Mouse (Mus musculus): ENCODE measurements at regions not wholly inside any gene's neighbourhood (a gene's known extent, or its start where the extent isn't known, plus 50 kb on each side); places are given as distances from the start of the nearest gene placed in this dataset.

DNA sequence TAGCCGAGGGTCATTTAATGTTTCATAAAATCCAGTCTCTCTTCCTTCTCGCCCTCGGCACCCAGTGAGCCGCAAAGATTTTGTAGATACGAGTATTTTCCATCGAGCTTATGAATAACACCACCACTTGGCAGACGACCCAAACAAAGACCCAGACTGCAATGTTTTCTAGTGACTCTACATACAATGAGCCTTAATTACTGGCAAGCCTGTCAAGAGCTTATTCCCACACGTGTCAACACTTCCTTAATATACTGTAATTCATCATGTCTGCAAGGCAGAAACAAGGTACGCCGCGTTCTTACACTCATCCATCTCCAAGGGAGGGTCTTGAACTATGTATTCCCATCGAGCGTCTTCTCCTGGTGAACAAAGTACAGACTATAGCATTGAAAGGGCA, 306.2 kb upstream of the Rnaseh2b start:
- H3K36me3 ChIP-seq (ENCODE audit: control insufficient read depth in 1 of 2, insufficient read depth in 2 of 2, low read length in 2 of 2): no peaks in the 10 kb centered on the region
- no peak overlapping the region for H3K27ac ChIP-seq (ENCODE audit: control insufficient read depth, low read depth, low read length)
- H3K4me3 ChIP-seq (ENCODE audit: control insufficient read depth in 1 of 2, insufficient read depth in 1 of 2, low read depth in 2 of 2, low read length in 2 of 2): no peak overlapping the region
- no peak for DNase-seq (ENCODE audit: low read depth, low spot score)
- no peaks in the 10 kb centered on the region; a peak in 1 of 4 replicates for H3K27me3 ChIP-seq (ENCODE audit: control insufficient read depth in 1 of 2, insufficient read depth in 2 of 2, low read length in 2 of 2)
- no peak overlapping the region for H3K9ac ChIP-seq (ENCODE audit: control insufficient read depth, low read depth, low read length, poor library complexity, severe bottlenecking)
- no peaks in the 10 kb centered on the region for H3K9me3 ChIP-seq (replicated peaks; ENCODE audit: insufficient read depth, low read length)
- H3K79me2 ChIP-seq (ENCODE audit: control insufficient read depth, insufficient read depth, low read length, poor library complexity): no peaks in the 10 kb centered on the region
- TF ChIP-seq GABPA (IDR thresholded peaks at IDR 0.05; ENCODE audit: low read depth, low read length): no peak
- TF ChIP-seq ELF1 (IDR thresholded peaks at IDR 0.05; ENCODE audit: low read depth, low read length): no peak
- no peak for TF ChIP-seq CHD2 (IDR thresholded peaks at IDR 0.05; ENCODE audit: low read length)
- no peak for TF ChIP-seq KAT2A (conservative IDR thresholded peaks at IDR 0.05; ENCODE audit: low read depth, low read length)
- no peaks in the 10 kb centered on the region for H3K4me1 ChIP-seq (ENCODE audit: control insufficient read depth in 1 of 2, insufficient read depth in 2 of 2, low read length in 2 of 2)

DNA sequence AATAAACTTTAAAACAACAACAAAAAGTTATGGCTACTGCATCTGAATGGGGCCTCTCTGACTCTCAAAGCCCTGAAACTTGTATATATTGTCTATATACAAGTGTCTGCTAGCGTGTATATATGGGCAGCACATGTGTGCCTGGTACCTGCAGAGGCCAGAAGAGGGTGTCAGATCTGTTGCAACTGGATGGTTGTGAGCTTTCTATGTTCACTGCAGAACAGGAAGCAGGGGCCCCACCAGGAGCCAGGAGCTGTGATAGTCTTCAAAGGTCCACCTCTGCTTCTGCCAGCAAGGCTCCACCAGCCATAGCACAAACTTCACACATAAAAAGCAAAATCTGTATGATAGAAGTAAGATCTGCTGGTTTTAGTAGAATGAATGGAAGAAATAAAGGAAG, 297.1 kb upstream of the Rnaseh2b start:
- no peak for DNase-seq (ENCODE audit: low read depth, low spot score)
- H3K4me3 ChIP-seq (ENCODE audit: control insufficient read depth in 1 of 2, insufficient read depth in 1 of 2, low read depth in 2 of 2, low read length in 2 of 2): no peak overlapping the region
- H3K4me1 ChIP-seq (ENCODE audit: control insufficient read depth in 1 of 2, insufficient read depth in 2 of 2, low read length in 2 of 2): no peaks in the 10 kb centered on the region
- no peak overlapping the region for H3K9ac ChIP-seq (ENCODE audit: control insufficient read depth, low read depth, low read length, poor library complexity, severe bottlenecking)
- H3K36me3 ChIP-seq (ENCODE audit: control insufficient read depth in 1 of 2, insufficient read depth in 2 of 2, low read length in 2 of 2): no peaks in the 10 kb centered on the region
- TF ChIP-seq USF1 (IDR thresholded peaks at IDR 0.05; ENCODE audit: low read depth, low read length): no peak
- no peak for TF ChIP-seq CHD2 (IDR thresholded peaks at IDR 0.05; ENCODE audit: low read length)
- no peak for TF ChIP-seq TAL1 (IDR thresholded peaks at IDR 0.05; ENCODE audit: low read length)
- no peak for TF ChIP-seq NRF1 (IDR thresholded peaks at IDR 0.05; ENCODE audit: insufficient read depth, low read depth, low read length, poor library complexity, severe bottlenecking)
- TF ChIP-seq SIN3A (IDR thresholded peaks at IDR 0.05; ENCODE audit: low read length): no peak
- no peak for TF ChIP-seq CHD1 (IDR thresholded peaks at IDR 0.05; ENCODE audit: low read depth, low read length)
- TF ChIP-seq ZC3H11A (IDR thresholded peaks at IDR 0.05; ENCODE audit: low read depth, low read length): no peak
- TF ChIP-seq MAX (IDR thresholded peaks at IDR 0.05; ENCODE audit: low read length): no peak
- no peak for TF ChIP-seq UBTF (IDR thresholded peaks at IDR 0.05; ENCODE audit: borderline replicate concordance, insufficient read depth, low read depth, low read length)
- no peak for TF ChIP-seq ZNF384 (IDR thresholded peaks at IDR 0.05; ENCODE audit: low read depth, low read length)
- no peak for TF ChIP-seq MYB (IDR thresholded peaks at IDR 0.05; ENCODE audit: low read depth, low read length)
- TF ChIP-seq MXI1 (IDR thresholded peaks at IDR 0.05; ENCODE audit: low read depth, low read length): no peak
- TF ChIP-seq NELFE (IDR thresholded peaks at IDR 0.05; ENCODE audit: low read depth, low read length): no peak
- TF ChIP-seq TBP (IDR thresholded peaks at IDR 0.05; ENCODE audit: low read depth, low read length): no peak
- no peak overlapping the region for H3K27ac ChIP-seq (ENCODE audit: control insufficient read depth, low read depth, low read length)
- H3K79me2 ChIP-seq (ENCODE audit: control insufficient read depth, insufficient read depth, low read length, poor library complexity): no peaks in the 10 kb centered on the region
- H3K9me3 ChIP-seq (replicated peaks; ENCODE audit: insufficient read depth, low read length): no peaks in the 10 kb centered on the region
- H3K27me3 ChIP-seq (ENCODE audit: control insufficient read depth in 1 of 2, insufficient read depth in 2 of 2, low read length in 2 of 2): no peaks in the 10 kb centered on the region; a peak in 2 of 4 replicates

Data from MEL (cell line).